Mouse (Mus musculus): ENCODE measurements around the gene Acvrl1.
A peak's percentile ranks its signal among the peaks of the same experiment; 100 is the strongest.

Acvrl1 gene

DNA sequence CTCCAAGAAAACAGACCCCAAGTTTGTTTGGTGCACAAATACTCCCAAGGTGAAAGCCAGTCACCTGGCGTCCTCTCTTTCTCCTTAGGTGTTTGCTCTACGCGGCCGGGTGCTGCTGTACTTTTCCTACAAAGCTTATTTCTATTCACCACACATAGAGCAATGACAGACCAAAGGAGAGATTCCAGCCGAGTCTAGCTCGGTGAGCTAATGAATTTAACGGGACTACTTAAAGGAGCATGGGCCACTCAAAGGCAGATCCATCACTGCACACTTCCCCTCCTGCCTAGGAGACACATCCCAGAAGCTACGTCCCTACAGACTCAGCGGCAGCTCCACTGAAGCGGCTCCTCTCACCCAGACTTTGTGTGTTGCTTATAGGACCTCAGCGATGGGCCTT, 39.2 kb downstream of the Acvrl1 start:
- DNase-seq (ENCODE audit: low spot score in 2 of 2): no peak

DNA sequence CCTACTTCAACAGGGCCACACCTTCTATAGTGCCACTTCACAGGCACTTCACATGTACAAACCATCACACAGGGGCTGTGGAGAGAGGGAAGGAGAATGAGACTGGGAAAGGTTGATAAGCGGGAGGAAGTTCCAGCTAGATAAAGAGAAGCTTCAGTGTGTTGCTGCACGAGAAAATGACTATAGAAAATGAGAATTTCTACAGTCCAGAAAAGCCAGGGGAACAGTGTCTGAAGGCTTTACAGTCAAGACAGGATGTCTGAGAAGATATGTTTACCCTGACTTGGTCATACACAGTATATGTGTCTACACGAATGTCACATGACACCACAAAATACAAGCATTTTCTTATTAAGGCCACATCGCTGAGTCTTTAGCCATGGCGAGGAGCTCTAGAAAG, 41.6 kb downstream of the Acvrl1 start:
- no peak for DNase-seq (ENCODE audit: low spot score in 2 of 2)

DNA sequence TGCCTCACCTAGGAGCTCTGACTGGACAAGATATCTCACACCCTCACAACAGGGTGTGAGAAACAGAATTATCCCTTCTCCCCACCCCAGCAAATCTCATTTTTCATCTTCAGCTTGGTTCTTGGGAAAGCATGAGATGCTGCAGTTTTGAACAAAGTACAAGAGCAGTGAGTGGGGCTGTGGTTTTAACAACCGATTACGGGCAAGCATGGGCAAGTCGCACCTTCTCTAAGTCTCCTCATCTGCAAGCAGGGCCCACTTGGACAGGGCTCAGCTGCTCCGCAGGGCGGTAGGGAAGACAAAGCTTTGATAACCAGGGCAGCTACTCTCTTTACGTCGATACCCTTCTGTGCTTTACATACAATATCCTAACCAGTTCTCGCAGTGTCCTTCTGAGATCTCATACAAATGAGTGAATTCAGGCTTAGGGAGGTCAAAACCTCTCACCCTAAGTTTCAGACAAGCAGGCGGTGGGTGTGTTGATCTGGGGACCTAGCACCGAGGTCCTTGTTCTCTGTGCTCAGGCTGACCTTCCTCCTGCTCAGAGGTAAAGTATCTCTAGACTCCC, 42.2 kb downstream of the Acvrl1 start:
- DNase-seq (ENCODE audit: low spot score in 2 of 2): no peak

DNA sequence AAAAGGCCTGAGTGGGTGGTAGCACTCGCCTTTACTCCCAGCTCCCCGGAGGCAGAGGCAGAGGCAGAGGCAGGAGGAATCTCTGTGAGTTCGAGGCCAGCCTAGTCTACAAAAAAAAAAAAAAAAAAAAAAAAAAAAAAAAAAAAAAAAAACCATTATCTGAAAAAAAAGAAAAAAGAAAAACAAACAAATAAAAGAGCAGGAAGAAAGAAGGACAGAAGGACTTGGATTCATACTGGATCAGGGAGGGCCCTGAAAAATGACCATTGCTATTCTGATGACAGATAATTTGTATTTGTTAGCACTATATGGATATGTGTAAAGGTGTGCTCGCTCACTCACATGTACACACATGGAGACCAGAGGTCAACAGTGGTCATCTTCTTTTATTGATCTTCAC, 43.0 kb downstream of the Acvrl1 start:
- no peak for DNase-seq (ENCODE audit: low spot score in 2 of 2)

DNA sequence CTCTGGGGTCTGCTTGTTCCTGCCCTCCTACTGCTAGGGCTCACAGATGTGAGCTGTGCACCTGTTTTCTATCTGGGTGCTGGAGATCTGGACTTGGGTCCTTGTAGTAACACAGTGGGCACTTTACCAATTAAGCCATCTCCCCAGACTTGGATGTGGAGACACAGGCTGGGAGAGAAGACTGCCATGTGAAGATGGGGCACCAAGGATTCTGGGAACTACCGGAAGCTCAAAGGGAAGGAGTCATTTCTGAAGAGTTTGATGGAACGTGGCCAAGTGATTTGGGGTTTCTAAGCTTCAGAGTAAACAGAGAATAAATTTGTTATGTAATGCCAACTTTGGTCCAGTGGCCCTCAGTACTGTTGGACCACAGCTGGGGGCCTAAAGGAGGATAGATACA, 43.7 kb downstream of the Acvrl1 start:
- DNase-seq (ENCODE audit: low spot score in 2 of 2): no peak

DNA sequence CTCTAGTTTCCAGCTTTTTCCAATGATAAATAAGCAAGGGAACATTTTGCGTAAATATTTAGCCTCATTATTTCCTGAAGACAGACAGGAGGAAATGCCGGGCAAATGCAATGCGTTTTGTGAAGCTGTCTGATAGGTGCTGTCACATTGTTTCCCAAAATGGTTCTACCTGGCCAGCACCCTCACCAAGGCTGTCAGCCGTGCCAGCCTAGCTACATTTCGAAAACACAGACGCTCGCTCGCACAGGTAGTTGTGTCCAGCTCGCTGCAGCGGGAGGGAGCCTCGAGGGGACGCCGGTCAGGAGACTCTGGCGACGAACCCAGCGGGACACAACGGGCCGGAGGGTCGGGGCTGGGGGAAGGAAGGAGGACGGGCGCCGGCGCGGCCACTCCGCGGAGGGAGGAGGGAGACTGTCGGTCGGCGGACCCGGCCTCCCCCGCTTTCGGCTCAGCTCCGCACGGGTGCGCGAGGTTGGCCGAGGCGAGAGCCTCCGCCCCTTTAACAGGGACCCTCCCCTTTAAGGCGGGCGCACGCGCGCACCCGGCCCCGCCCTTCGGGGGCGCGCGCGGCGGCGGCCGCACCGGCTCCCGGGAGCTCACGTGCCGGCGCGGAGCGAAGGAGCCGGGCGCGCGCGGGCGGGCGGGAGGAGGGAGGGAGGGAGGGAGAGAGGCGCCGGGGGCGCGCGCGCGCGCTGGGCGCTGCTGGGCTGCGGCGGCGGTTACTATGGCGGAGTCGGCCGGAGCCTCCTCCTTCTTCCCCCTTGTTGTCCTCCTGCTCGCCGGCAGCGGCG, 45.3 kb downstream of the Acvrl1 start, which contains the start of gene Acvr1b:
Gene Acvr1b, plus strand, starts transcription at position 647 of the 791 bp plus-strand sequence.
- peak; percentile 83 to 84 for DNase-seq (ENCODE audit: low spot score in 2 of 2)

DNA sequence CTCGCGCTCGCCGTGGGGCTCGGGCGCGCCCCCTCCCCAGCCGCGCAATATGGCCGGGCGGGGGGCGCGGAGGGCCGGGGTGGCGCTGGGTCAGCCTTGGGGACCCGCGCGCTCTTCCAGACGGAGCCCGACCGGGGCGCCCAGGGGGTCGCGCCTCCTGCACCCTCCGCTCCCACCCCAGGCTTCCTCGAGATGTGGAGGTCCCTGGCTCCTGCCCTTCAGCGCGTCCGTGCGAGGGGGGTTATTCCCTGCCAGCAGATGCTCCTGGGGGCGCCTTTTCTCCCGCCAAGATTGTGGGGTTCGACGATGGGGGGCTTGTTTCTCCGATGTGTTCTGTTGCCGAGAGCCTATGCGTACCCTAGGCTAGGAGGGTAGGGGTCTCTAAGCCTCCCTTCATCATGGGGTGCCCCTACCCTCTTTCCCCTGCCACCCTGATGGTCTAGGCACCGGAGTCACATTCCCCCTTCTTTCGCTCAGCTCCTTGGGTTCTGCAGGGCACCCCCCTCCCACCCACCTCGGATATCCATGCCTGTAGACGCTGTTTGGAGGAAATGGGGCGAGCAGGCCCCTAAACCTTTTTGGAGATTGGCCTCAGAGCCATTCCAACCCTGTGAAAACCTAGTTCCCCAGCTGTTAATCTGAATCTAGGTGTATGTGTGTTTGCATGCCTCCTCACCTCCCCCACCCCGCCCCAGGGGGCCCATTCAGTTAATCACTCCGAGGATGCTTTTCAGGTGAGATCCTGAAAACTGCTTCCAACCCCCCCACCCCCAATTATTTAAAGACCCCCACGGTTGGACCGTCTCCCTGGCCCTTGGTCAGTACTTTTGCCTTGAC, 46.2 kb downstream of the Acvrl1 start:
- DNase-seq (ENCODE audit: low spot score in 2 of 2): no peak

DNA sequence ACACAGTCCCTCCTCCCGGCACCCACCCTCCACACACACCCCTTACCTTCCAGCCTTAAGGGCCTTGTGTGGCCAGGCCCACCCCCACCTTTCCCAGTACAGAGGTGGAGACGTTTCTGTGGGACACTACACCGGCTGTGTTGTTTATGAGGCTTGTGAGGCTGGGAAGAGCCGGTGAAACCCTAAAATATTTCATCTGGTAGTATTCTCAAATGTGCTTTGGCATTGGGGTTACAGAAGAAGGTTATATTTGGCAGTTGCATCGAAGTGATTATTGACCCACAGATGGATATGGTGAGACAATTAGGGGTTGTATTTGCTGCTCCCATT, 46.8 kb downstream of the Acvrl1 start:
- no peak for DNase-seq (ENCODE audit: low spot score in 2 of 2)

DNA sequence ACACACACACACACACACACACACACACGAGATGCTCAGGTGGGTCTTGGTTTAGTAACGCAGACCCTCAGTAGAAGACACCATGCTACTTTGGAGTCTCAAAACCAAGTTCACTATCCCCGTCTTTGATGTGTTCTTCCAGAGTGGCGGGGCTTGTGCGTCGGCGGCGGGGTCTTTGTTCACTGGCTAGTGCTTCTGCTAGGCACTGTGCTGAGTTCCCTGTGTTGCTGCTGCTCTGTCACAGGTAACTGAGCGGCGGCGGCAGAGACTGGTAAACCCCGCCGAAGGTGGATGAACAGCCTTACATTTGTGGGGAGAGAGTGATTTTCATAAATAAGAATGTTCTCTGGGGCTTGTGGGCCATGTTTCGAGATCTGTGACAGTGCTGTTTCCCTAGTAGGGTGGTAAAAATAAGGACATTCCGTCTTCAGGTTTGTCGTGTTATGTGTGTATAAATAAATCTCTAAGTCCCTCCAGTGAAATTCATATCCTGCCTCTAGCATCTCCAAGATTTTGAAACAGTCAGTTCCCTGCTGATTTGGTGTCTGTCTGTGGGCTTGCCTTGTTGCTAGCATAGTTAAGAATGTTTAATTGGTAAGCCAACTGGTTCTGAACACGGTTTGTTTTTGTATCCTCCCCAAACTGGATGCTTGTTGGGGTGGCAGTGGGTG, 47.4 kb downstream of the Acvrl1 start:
- peak in 1 of 2 experiments; percentile 36 for DNase-seq (ENCODE audit: low spot score in 2 of 2)

DNA sequence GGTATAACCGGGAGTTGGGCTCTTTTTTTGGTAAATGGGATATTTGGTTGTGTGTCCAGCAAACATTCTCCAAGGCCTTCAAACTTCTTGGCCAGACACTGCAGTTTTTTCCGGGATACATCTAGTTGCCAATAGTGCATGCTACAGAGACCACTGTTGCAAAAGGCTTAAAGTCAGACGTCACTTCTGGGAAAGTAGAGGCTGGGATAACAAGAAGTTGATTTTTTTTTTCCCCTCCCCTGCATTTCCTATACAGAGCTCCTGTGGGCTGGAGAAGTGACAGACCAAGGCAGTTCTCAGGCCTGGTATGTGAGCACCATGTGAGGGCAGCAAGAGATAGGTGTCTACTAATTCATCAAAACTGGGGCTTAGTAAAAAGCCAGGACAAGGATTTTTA, 48.0 kb downstream of the Acvrl1 start:
- DNase-seq (ENCODE audit: low spot score in 2 of 2): no peak

DNA sequence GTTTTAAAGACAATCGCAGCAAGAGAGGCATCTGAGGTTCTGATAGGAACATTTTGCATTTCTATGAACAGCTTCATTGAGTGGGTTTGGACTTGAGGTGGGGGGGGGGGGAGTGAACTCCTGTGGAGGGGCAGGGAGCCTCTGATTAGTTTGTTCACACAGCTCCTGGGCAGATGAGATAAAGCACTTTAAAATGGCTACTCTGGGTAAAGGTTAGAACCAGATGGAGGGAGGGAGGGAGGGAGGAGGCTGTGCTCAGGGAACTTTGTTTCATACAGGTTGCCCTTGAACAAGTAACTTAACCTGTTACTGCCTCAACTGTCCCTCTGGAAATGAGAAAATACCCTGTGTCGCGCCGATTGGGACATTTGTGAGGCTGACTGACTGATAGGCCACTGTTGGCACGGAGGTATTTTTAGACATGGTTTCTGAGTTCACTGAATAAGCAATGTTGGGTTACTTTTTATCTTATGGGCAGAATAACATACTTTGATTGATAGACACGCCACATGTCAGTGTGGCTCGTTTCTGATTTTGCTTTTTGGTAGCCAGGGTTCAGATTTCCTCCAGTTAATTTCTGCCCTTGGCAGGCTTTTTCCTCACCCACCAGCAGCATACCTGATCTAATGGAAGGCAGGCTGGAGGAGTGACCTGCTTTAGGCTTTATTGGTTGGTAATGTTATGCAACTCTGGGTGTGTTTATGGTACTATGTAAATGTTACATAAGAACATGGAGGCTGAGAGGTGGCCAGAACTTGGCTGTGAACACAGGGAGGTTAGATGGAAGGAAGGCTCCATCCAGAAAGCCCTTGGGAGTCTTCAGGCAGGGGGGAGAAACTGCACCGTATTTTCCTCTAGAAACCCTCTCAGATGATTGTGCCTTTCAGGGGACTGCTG, 48.7 kb downstream of the Acvrl1 start:
- peak in 1 of 2 experiments; percentile 34 for DNase-seq (ENCODE audit: low spot score in 2 of 2)

DNA sequence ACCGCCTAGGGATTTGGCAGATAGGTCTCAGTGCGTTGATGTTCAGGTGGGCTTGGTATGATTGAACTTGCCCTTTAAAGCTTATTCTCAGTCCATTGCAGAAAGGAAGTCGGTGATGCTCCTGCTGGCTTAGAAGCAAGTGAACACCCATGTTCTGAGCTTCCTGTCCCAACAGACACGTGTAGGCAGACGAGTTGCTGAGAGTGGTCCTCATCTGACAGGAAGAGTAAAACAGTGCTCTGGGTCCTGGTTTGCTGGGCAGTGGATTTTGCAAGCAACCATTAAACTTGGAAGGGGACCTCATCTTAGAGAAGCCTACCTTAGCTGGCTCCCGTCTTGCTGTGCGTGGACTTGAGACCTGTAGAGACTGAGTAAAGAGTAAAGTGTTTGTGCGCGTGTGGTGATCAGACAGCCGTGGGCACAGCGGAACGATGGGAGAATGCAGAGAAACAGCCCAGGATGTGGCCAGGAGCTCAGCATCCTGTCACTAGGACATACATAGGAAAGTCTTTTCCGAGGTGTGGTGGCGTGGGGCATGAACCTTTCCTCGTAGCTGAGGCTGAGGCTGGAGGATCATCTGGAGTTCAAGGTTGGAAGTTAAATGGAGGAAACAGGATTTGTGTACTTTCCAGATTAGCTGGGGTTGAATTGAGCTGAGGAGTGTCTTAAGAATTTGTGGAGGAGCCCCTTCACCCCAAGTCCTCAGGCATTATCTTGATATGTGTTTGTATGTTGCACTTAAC, 52.2 kb downstream of the Acvrl1 start:
- DNase-seq (ENCODE audit: low spot score in 2 of 2): no peak

DNA sequence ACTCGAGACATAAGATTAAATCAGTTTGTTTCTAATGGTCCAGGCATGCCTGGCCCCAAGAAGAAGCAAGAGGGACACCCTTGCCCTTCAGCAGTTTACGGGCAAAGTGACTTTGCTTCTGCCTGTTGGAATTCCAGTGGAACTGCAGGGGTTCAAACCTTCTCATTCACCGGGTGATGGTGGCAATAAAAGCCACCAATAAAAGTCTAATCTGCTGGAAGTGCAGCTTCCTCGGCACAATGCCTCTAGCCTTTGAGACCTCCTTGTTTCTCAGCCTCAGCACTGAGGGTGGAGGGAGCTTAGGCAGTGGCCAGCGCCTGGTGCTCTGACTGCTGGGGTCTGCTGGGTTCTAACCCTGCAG, 52.8 kb downstream of the Acvrl1 start:
- DNase-seq (ENCODE audit: low spot score in 2 of 2): no peak

DNA sequence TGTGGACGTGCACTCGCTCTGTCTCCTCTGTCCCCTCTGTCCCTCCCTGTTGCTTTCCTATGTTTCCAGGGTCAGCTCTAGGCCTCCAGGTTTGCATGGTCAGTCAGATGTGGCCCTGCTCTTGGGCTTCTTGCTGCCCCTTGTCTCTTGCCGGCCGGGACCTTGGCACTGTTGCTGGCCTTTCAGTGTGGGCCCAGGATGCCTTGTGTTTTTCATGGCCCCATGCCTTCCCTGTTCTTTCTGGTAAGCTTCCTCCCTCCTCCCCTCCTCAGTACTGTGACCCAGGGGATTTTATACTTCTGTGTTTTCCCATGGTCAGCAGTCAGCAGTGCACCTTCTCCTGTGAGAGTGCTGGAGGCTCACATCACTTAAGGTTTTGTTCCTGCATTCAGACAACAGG, 53.2 kb downstream of the Acvrl1 start:
- DNase-seq (ENCODE audit: low spot score in 2 of 2): no peak

DNA sequence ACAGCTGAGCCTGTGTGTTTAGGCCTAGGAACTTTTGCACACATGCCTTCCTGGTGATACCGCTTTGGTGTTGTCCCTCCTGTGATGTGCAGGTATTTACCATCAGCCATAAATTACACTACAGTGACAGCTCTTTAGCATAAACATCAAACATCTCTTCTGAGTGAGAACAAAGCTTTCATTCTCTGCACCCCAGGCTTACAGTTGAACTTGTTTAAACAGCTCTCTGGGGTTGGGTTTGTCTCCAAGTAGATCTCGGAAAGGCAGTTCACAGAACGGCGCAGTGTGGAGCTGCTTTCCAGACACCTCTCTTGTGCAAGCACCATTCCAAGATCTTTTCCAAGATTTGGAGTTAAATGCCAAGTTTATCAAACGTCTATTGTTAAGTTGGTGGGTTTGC, 54.4 kb downstream of the Acvrl1 start:
- DNase-seq (ENCODE audit: low spot score in 2 of 2): no peak

DNA sequence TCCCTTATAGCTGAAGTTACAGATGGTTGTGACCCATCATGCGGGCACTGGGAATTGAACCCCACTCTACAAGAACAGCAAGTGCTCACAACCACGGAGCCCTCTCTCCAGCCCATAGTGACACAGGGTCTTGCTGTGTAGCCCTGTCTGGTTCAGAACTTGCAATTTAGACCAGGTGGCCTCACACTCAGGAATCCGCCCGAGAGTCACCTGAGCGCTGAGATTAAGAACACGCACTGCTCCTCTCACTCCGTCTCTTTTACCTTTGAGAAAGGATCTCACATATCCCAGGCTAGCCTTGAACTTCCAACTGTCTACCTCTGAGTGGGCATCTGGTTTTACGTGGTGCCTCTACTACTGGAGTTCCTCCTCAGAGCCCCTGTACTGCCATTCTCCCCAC, 56.0 kb downstream of the Acvrl1 start:
- DNase-seq (ENCODE audit: low spot score in 2 of 2): no peak

DNA sequence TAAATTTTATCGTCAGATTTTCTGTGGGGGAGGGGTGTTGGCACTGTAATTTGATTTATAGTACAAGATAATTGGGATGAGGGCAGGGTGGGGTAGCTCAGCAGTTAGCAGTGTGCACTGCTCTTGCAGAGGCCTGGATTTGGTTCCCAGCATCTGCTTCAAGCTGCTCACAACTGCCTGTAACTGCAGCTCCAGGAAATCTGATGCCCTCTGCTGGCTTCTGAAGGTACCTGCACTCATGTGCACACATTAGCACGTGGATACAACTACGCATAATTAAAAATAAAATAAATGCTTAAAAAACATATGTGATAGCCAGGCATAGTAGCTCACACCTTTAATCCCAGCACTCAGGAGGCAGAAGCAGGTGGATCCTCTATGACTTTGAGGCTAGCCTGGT, 57.2 kb downstream of the Acvrl1 start:
- no peak for DNase-seq (ENCODE audit: low spot score in 2 of 2)

DNA sequence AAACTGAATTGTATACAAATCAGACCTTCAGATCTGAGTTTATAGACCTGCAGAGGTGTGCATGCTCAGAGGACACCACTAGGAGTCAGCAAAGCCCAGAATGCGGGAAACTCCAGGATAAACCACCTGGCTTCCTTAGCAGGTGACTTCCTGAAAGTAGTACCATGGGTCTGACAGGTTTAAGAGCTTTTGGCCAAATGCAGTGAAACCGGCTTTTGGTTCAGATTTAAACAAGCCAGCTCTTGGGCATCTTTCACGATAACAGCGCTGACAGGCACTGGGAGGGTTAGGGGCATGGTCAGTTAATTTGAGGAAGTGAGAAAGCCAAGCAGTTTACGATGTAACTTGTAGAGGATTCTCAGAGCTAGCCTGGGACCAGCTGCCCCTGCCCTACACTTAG, 59.6 kb downstream of the Acvrl1 start:
- no peak for DNase-seq (ENCODE audit: low spot score in 2 of 2)

DNA sequence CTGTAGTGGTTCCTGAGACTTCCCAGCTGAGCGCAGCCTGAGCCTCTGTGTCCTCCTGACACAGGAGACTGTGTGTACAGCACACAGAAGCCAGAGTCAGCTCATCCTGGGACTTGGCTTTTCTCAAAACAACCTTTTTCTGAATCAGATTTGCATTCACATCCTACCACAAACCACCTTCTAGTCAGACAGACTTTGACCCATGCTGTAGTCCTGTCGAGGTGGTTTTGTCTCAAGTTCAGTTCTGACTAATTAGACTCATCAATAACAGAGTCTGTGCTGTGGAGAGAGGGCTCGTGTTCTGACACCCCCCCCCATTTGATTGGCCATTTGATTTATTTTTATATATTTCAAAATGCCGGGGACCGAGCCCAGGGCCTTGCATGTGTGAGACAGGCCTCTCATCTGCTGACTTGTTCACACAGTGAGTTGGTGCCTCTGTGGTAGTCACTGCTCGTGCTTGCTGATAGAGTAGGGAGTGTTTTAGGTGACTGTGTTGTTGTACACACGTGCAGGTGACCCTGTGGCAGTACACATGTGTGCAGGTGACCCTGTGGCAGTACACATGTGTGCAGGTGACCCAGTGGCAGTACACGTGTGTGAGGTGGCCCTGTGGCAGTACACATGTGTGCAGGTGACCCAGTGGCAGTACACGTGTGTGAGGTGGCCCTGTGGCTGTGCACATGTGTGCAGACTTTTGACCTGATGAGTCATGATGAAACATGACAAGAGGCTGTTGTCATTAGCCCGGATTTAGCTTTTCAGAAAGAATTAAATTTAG, 61.8 kb downstream of the Acvrl1 start:
- DNase-seq (ENCODE audit: low spot score in 2 of 2): no peak

DNA sequence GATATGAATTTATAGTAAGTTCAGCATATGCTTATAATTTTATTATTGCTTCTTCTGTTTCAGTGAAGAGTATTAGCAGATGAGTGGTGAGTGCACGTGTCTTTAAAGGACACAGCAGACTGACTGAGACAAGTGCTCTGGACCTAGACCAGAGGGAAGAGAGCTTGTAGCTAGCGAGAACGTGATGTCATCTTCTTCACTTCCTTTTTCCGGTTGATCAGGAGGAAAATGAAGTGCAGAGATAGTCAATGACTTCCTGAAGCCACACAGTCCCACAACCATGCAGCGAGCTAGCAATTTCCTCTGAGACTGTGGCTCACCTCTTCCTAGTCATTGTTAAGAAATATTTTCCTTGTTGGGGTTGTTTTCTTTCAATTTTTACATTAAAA, 62.4 kb downstream of the Acvrl1 start:
- no peak for DNase-seq (ENCODE audit: low spot score in 2 of 2)

Measured in frontal cortex, postnatal 36 days (tissue).